Mouse (Mus musculus): ENCODE measurements around the gene Odf3l2. TPM values are rescaled to one million over a fixed set of nuclear protein-coding genes. Genes with fewer than 3 reads are reported as not detected.

The Odf3l2 gene
- polyA plus RNA-seq, 1 experiment from 2014 or later: not detected

DNA sequence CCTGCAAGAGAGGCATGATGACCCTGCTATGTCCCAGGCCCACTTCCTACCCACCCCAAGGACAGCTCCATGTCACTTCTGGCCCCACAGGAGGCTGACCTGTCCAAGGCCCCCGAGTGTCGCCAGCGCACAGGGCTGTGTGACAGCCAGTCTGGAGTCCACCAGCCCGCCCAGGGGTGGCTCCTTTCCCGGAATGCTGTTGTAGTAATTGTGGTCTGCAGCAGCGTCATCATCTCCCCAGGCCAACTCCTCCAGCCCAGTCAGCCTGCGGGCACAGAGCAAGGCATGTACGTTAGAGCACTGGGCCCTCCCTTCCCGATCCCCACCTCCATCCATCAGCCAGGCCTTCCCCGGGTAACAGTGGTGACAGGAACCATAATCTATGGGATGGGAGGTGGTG lies 19.4 kb downstream of the Odf3l2 start:
- no peaks in the 10 kb centered on the region for H3K27me3 ChIP-seq (replicated peaks; ENCODE audit: control insufficient read depth, insufficient read depth, low read length)
- no peaks in the 10 kb centered on the region for H3K36me3 ChIP-seq (ENCODE audit: control insufficient read depth, insufficient read depth, low read length)
- DNase-seq (ENCODE audit: low spot score): no peak
- WGBS: 78% methylated on average over 10 of the region's 10 CpGs
- no peak overlapping the region for H3K4me2 ChIP-seq (ENCODE audit: low read depth, low read length)
- ATAC-seq (ENCODE audit: low read depth): no peak; the same call in 1 of the 2 replicates
- H3K9me3 ChIP-seq (ENCODE audit: control insufficient read depth, low read length): no peaks in the 10 kb centered on the region
- H3K9ac ChIP-seq (ENCODE audit: low read depth, low read length): no peak overlapping the region
- H3K4me3 ChIP-seq (ENCODE audit: low read depth, low read length): no peak overlapping the region
- H3K4me1 ChIP-seq (ENCODE audit: control insufficient read depth, insufficient read depth, low read length): no peaks in the 10 kb centered on the region
- no peak overlapping the region for H3K27ac ChIP-seq (replicated peaks; ENCODE audit: low read depth, low read length)

DNA sequence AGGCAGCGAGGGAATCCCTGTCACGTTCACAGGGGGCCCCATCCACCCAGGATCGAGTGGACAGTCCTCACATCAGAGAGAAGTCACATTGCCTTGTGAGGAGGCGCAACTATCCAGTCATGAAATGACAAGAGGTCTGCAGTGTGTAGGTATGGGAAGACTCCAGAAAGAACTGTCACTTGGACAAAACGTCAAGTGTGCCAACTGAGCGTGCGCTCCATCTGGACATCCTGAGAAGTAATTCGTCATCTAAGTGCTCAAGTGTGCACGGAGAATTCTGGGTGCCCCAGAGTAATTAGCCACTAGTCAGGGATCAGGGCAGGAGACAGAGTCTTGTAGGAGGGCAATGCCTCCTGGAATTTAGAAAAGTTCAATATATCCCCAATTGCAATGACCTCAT lies 20.1 kb downstream of the Odf3l2 start:
- H3K27ac ChIP-seq (replicated peaks; ENCODE audit: low read depth, low read length): no peak overlapping the region
- 79% methylated on average over 9 of the region's 9 CpGs for WGBS

DNA sequence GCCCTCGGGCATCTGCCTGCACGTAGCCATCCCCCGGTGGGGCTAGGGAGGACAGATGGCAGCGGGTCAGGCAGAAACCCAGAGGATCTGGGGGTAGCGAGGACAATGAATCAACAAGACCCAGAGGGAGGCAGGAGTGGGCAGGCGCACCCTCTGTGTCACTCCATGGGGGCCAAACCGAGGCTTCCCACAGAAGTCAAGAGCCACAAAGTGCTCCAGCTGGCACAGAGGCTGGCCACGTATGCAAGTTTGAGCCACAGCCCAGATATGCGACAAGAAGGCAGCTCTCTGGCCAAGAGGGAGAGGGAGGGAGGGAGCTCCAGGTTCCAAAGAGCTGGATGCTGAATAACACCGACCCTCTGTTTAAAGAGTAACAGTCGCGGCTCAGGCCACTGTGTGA lies 21.6 kb downstream of the Odf3l2 start:
- Histone ChIP-seq H3K36me3 (ENCODE audit: control insufficient read depth, insufficient read depth, low read length) (no peaks in the 10 kb centered on the region), H3K27me3 (replicated peaks; ENCODE audit: control insufficient read depth, insufficient read depth, low read length) (no peaks in the 10 kb centered on the region), H3K4me3 (ENCODE audit: low read depth, low read length) (no peak overlapping the region), H3K27ac (replicated peaks; ENCODE audit: low read depth, low read length) (no peak overlapping the region), H3K4me1 (ENCODE audit: control insufficient read depth, insufficient read depth, low read length) (no peaks in the 10 kb centered on the region), H3K9me3 (ENCODE audit: control insufficient read depth, low read length) (no peaks in the 10 kb centered on the region), H3K4me2 (ENCODE audit: low read depth, low read length) (no peak overlapping the region), H3K9ac (ENCODE audit: low read depth, low read length) (no peak overlapping the region)
- WGBS: 71% methylated on average over 11 of the region's 12 CpGs
- no peak for DNase-seq (ENCODE audit: low spot score)
- ATAC-seq (ENCODE audit: low read depth): no peak

More for the DNA sequence above, 20.1 kb downstream of the Odf3l2 start:
- Histone ChIP-seq H3K9ac (ENCODE audit: low read depth, low read length) (no peak overlapping the region), H3K9me3 (ENCODE audit: control insufficient read depth, low read length) (no peaks in the 10 kb centered on the region), H3K27me3 (replicated peaks; ENCODE audit: control insufficient read depth, insufficient read depth, low read length) (no peaks in the 10 kb centered on the region), H3K4me1 (ENCODE audit: control insufficient read depth, insufficient read depth, low read length) (no peaks in the 10 kb centered on the region), H3K36me3 (ENCODE audit: control insufficient read depth, insufficient read depth, low read length) (no peaks in the 10 kb centered on the region), H3K4me2 (ENCODE audit: low read depth, low read length) (no peak overlapping the region), H3K4me3 (ENCODE audit: low read depth, low read length) (no peak overlapping the region)
- no peak for ATAC-seq (ENCODE audit: low read depth)
- DNase-seq (ENCODE audit: low spot score): no peak

DNA sequence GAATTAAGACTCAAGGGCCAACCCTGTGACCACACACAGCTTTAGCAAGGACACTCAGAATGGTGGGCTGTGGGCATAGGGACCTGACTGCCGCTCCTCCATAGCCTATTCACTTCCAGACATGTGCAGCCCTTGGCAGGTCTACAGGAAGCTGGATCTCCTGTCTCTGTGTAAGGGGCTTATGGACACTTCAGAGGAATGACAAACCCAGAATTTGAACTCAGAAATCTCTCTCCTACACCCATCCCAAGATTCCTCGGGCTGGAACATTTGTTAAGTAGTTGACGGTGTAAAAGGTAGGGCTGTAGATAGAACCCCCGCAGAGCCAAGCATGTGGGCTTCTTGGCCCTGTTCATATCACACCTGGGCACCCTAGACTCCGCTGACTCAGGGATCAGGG lies 29.2 kb downstream of the Odf3l2 start:
- Histone ChIP-seq H3K9ac (ENCODE audit: low read depth, low read length) (no peak overlapping the region), H3K27ac (replicated peaks; ENCODE audit: low read depth, low read length) (no peak overlapping the region), H3K36me3 (ENCODE audit: control insufficient read depth, insufficient read depth, low read length) (no peaks in the 10 kb centered on the region), H3K9me3 (ENCODE audit: control insufficient read depth, low read length) (no peaks in the 10 kb centered on the region), H3K4me3 (ENCODE audit: low read depth, low read length) (no peak overlapping the region), H3K4me2 (ENCODE audit: low read depth, low read length) (no peak overlapping the region), H3K27me3 (replicated peaks; ENCODE audit: control insufficient read depth, insufficient read depth, low read length) (peaks cover 24% of the 10 kb centered on the region), H3K4me1 (ENCODE audit: control insufficient read depth, insufficient read depth, low read length) (0 out of 2 replicates have a peak, but pooled peaks cover 12% of the 10 kb centered on the region)
- WGBS: 92% methylated on average over 5 of the region's 5 CpGs
- no peak for ATAC-seq (ENCODE audit: low read depth)
- no peak for DNase-seq (ENCODE audit: low spot score)

DNA sequence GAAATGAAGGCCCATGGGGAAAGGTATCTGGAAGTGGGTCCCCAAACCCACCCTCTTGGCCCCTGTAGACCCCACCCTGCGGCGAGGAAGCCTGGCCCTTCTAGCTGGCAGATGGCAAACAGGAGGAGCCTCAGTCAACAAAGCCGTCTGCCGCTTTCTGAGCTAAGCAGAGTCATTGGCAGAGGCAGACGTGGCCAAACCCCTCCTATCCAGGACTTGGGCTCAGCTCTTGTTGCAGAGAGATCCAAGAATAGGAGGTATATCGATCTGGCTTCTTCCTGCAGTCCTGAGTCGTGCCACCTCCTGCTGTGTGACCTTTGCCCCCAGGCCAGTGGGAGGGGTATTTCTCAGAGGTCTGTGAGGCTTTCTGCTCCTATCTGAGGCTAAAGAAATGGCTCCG lies 29.7 kb downstream of the Odf3l2 start:
- H3K36me3 ChIP-seq (ENCODE audit: control insufficient read depth, insufficient read depth, low read length): no peaks in the 10 kb centered on the region
- ATAC-seq (ENCODE audit: low read depth) (no peak), DNase-seq (ENCODE audit: low spot score) (peak; percentile 28)
- WGBS: 22% methylated on average over 8 of the region's 8 CpGs
- no peak overlapping the region for H3K27ac ChIP-seq (replicated peaks; ENCODE audit: low read depth, low read length)
- H3K4me1 ChIP-seq (ENCODE audit: control insufficient read depth, insufficient read depth, low read length): 0 out of 2 replicates have a peak, but pooled peaks cover 12% of the 10 kb centered on the region
- H3K4me2 ChIP-seq (ENCODE audit: low read depth, low read length): no peak overlapping the region
- no peak overlapping the region for H3K4me3 ChIP-seq (ENCODE audit: low read depth, low read length)
- peaks cover 29% of the 10 kb centered on the region for H3K27me3 ChIP-seq (replicated peaks; ENCODE audit: control insufficient read depth, insufficient read depth, low read length)
- no peak overlapping the region for H3K9ac ChIP-seq (ENCODE audit: low read depth, low read length)
- H3K9me3 ChIP-seq (ENCODE audit: control insufficient read depth, low read length): no peaks in the 10 kb centered on the region

DNA sequence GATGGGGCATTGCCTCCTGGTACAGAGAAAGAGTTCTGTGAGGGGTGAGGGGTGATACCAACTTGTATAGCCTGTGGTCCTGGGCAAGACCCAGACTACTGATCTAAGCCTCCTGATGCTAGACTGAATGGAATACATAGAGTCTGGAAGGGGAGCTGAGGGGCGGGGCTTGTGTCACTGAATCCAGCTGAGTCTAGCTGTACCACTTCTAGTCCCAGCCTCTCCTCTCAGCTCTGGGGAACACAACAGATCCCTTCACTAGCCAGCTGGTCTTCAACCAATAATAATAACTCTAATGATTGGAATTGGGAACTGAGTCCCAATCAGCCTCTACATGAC lies 31.3 kb downstream of the Odf3l2 start:
- ATAC-seq (ENCODE audit: low read depth) (no peak; the same call in 1 of the 2 replicates), DNase-seq (ENCODE audit: low spot score) (no peak)
- H3K27me3 ChIP-seq (replicated peaks; ENCODE audit: control insufficient read depth, insufficient read depth, low read length): peaks cover 29% of the 10 kb centered on the region
- no peaks in the 10 kb centered on the region for H3K9me3 ChIP-seq (ENCODE audit: control insufficient read depth, low read length)
- H3K4me1 ChIP-seq (ENCODE audit: control insufficient read depth, insufficient read depth, low read length): 0 out of 2 replicates have a peak, but pooled peaks cover 12% of the 10 kb centered on the region
- peak overlapping the region; percentile 97 for H3K4me2 ChIP-seq (ENCODE audit: low read depth, low read length)
- H3K4me3 ChIP-seq (ENCODE audit: low read depth, low read length): peak overlapping the region; percentile 55
- H3K36me3 ChIP-seq (ENCODE audit: control insufficient read depth, insufficient read depth, low read length): no peaks in the 10 kb centered on the region
- WGBS: 100% methylated on average over 1 of the region's 1 CpGs
- H3K9ac ChIP-seq (ENCODE audit: low read depth, low read length): no peak overlapping the region
- H3K27ac ChIP-seq (replicated peaks; ENCODE audit: low read depth, low read length): no peak overlapping the region

DNA sequence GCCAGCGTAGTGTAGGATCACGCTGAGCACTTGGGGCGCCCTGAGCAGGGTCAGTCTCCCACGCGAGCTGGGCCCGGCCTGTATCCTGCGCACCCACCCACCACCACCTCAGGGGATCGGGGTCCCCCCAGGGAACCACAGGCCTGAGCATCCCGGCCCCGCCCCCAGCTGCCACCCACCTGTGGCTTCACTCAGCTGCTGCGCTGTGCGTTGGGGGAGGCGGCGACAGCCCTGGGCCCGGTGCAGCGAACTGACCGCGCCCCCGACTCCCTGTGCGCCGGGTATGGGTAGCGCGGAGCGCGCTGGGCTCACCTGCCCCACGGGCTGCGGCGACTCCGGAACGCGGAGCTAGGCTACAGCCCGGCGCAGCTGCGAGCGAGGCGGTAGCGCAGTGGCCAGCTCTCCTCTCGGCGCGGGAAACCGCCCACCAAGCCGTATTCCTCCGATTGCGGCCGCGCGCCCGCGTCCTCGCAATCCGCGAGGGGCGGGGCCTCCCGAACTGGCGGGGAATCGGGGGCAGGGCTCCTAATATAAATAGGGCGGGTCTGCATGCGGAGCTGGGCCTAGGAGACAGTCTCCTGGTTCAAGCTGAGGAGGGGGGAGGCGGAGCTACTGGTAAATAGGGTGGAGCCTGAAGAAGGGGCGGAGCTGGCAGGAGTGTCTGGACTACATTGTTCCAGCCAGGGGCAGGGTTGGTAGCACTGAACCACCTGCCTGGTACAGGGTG lies 31.8 kb downstream of the Odf3l2 start, which contains the start of gene C2cd4c:
Gene C2cd4c, minus strand, starts transcription at position 448 of the 727 bp plus-strand sequence.
- ATAC-seq (ENCODE audit: low read depth) (peak; percentile 89), DNase-seq (ENCODE audit: low spot score) (peak; percentile 85)
- 0 out of 2 replicates have a peak, but pooled peaks cover 12% of the 10 kb centered on the region for H3K4me1 ChIP-seq (ENCODE audit: control insufficient read depth, insufficient read depth, low read length)
- no peaks in the 10 kb centered on the region for H3K36me3 ChIP-seq (ENCODE audit: control insufficient read depth, insufficient read depth, low read length)
- H3K4me3 ChIP-seq (ENCODE audit: low read depth, low read length): peak within 1 kb of the TSS; percentile 55
- peak within 1 kb of the TSS; percentile 97 for H3K4me2 ChIP-seq (ENCODE audit: low read depth, low read length)
- WGBS: 2% methylated on average over 35 of the region's 60 CpGs
- peak within 1 kb of the TSS; percentile 71 for H3K9ac ChIP-seq (ENCODE audit: low read depth, low read length)
- no peak within 1 kb of the TSS for H3K27ac ChIP-seq (replicated peaks; ENCODE audit: low read depth, low read length)
- no peaks in the 10 kb centered on the region for H3K9me3 ChIP-seq (ENCODE audit: control insufficient read depth, low read length)
- H3K27me3 ChIP-seq (replicated peaks; ENCODE audit: control insufficient read depth, insufficient read depth, low read length): peaks cover 31% of the 10 kb centered on the region

DNA sequence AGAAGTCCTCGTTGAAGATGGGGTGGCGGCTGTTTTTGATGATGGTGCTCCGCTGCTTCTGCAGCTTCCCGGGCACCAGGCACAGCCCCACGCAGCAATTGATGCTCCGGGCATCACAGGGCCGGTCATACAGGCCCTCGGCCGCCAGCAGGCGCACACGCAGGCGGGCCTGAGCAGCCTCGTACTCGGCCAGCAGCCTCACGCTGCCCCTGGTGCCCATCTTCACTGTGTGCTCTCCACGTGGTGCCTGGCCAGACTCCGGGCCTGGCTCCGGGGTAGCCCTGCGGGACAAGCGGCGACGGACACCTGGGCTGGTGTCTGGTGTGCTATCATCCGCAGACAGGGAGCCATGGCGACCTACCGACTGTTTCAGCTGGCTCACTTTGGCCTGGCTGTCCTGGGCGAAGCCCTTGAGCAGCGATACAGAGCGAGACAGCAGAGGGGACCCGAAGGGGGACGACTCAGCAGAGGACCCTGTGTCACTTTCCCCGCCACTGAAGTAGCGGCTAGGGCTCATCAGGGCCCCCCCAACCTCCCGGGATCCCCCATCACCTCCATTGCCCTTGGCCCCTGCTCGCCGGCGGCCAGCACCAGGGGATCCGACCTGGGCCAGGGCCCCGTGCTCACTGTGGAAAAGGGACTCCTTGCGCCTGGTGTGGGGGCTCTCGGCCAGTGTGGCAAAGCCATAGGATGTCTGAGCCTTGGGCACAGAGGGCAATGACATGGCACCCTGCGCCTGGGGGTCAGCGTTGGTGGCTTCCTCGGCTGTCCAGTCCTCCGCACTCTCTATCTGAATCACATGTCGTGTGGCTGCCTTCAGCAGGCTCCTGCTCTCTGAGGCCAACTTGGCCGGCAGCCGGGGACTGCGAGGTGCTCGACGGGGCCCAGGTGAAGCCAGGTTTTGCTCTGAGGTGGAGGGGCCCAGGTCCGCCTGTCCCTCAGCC lies 33.1 kb downstream of the Odf3l2 start:
- peak overlapping the region; percentile 34; the same call in 1 of the 2 replicates for H3K9ac ChIP-seq (ENCODE audit: low read depth, low read length)

More for the DNA sequence above, 33.1 kb downstream of the Odf3l2 start:
- Histone ChIP-seq H3K4me3 (ENCODE audit: low read depth, low read length) (peak overlapping the region; percentile 18), H3K27ac (replicated peaks; ENCODE audit: low read depth, low read length) (no peak overlapping the region), H3K4me2 (ENCODE audit: low read depth, low read length) (peak overlapping the region; percentile 36), H3K4me1 (ENCODE audit: control insufficient read depth, insufficient read depth, low read length) (0 out of 2 replicates have a peak, but pooled peaks cover 12% of the 10 kb centered on the region), H3K36me3 (ENCODE audit: control insufficient read depth, insufficient read depth, low read length) (no peaks in the 10 kb centered on the region), H3K27me3 (replicated peaks; ENCODE audit: control insufficient read depth, insufficient read depth, low read length) (peaks cover 32% of the 10 kb centered on the region), H3K9me3 (ENCODE audit: control insufficient read depth, low read length) (no peaks in the 10 kb centered on the region)
- DNase-seq (ENCODE audit: low spot score) (no peak), ATAC-seq (ENCODE audit: low read depth) (peak; percentile 30; the same call in 1 of the 2 replicates)
- WGBS: 13% methylated on average over 46 of the region's 51 CpGs
